Mouse (Mus musculus) liver, adult 2 months (tissue): ENCODE measurements around the gene Itprip. TPM values are rescaled to one million over a fixed set of nuclear protein-coding genes. Genes with fewer than 3 reads are reported as not detected.

Experiments used
- DNase-seq: peaks from one replicate; pipeline ENCODE4 v3.0.0-alpha.2; 2011; ENCODE audit warnings: low read depth, low spot score; ENCODE audit errors: extremely low read depth
- H3K27ac ChIP-seq: fragments of 200-500 bp; replicated peaks from 2 replicates; pipeline ENCODE4 v1.5.1; 2012; ENCODE audit warnings: low read depth, mild to moderate bottlenecking, control low read depth, inconsistent platforms, low read length; ENCODE audit not compliant: insufficient read depth
- H3K27me3 ChIP-seq: fragments of 200-500 bp; 2 replicates; pipeline ENCODE4 v1.6.1; 2012; ENCODE audit warnings: mild to moderate bottlenecking, moderate library complexity, low read length, inconsistent platforms; ENCODE audit not compliant: control insufficient read depth, insufficient read depth
- H3K36me3 ChIP-seq: fragments of 200-500 bp; 2 replicates; pipeline ENCODE4 v1.6.1; 2012; ENCODE audit warnings: low read length, inconsistent platforms; ENCODE audit not compliant: control insufficient read depth, insufficient read depth
- H3K4me1 ChIP-seq: fragments of 200-500 bp; 2 replicates; pipeline ENCODE4 v1.6.1; 2011; ENCODE audit warnings: low read length; ENCODE audit not compliant: control insufficient read depth, insufficient read depth
- H3K4me3 ChIP-seq: fragments of 200-500 bp; 2 replicates; pipeline ENCODE4 v1.5.1; 2011; ENCODE audit warnings: low read depth, mild to moderate bottlenecking, control low read depth, low read length, moderate library complexity; ENCODE audit not compliant: insufficient read depth
- H3K79me2 ChIP-seq: fragments of 200-500 bp; 2 replicates; pipeline ENCODE4 v1.6.1; 2012; ENCODE audit warnings: inconsistent platforms, mild to moderate bottlenecking, low read length, moderate library complexity; ENCODE audit not compliant: control insufficient read depth, insufficient read depth
- H3K9ac ChIP-seq: fragments of 200-500 bp; 2 replicates; pipeline ENCODE4 v1.6.1; 2012; ENCODE audit warnings: low read depth, mild to moderate bottlenecking, control low read depth, inconsistent platforms, low read length
- CTCF ChIP-seq: fragments of 200-500 bp; IDR thresholded peaks from 2 replicates; pipeline ENCODE4 v1.5.1; 2011; ENCODE audit warnings: low read depth, low read length, control low read depth
- POLR2A ChIP-seq: fragments of 200-500 bp; IDR thresholded peaks from 2 replicates; pipeline ENCODE4 v1.6.1; 2011; ENCODE audit warnings: low read length, control low read depth; ENCODE audit not compliant: insufficient read depth; ENCODE audit errors: extremely low read depth
- WGBS: fragments of 180-500 bp; shearing (Covaris S2); methylation state at CpG from one replicate; pipeline ENCODE4 v1.1.7; 2018; 5-methylcytosine and 5-hydroxymethylcytosine counted together
- polyA plus RNA-seq: library from polyadenylated mRNA; depleted of rRNA; stranded (reverse); fragments of >200 nt; gene quantifications from 2 replicates; pipeline ENCODE4 v1.2.3, GENCODE M21; 2012
- total RNA-seq: library from RNA; depleted of rRNA; stranded (reverse); fragments of >200 nt; gene quantifications from 2 replicates; pipeline ENCODE4 v1.2.3, GENCODE M21; 2014

Itprip gene
- total and polyA plus RNA-seq, 2 experiments: 0.51 to 0.65 TPM

DNA sequence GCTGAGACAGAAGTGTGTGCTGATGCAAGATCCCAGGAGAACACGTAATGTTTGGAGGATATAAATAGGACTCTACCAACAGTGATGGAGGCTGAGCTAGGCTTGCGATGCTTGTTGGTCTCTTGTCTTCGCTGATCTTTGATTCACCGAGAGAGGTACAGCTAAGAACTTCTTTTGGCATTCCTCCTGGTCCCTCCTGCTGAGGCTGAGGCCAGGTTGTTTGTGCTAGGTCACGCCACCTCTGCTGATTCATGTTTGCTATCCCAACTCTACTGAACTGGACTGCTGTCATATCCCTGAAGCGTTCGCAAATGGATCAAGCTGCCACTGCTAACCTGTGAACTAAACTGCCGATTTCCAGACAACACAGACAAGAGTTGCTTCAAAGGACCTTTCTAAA, 15.0 kb upstream of the Itprip start:
- WGBS: 78% methylated on average over 8 of the region's 8 CpGs
- Histone ChIP-seq H3K4me1 (peaks cover 3% of the 10 kb centered on the region; the same call in 1 of the 2 replicates), H3K9ac (no peak overlapping the region), H3K27ac (peak overlapping the region; percentile 43; the same call in 1 of the 2 replicates), H3K36me3 (no peaks in the 10 kb centered on the region), H3K79me2 (no peaks in the 10 kb centered on the region), H3K27me3 (no peaks in the 10 kb centered on the region; the same call in 1 of the 2 replicates), H3K4me3 (no peak overlapping the region)
- no peak for TF ChIP-seq CTCF
- TF ChIP-seq POLR2A: no peak
- DNase-seq: peak; percentile 51

DNA sequence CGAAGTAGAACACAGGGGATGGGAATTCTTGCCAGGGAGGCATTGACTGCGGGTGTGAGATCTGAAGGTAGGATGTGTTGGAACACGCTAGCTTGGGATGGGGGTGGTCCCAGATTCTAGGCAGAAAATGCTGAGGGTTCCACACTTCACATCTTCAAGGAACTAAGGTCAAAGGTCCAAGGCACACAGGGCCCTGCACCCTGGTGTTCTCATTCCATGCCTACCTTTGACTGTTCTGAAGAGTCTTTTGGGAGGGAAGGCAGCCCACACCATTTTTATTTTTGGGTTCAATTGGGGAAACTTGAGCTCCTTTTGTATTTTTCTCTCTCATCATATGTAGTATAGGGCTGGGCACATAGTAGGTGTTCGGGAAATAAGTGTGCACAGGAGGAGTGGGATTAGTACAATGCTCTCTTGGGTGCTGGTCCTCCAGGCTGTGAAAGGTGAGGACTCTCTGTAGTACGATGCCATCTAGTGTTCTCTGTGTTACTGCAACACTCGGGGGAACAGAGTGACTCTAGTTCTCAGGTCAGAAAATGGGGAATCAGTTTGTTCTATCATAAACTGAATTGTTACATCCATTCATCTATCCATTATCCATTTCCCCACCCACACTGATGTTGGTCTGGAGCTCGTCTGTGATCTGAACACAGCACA, 13.0 kb upstream of the Itprip start:
- Histone ChIP-seq H3K4me3 (no peak overlapping the region), H3K36me3 (no peaks in the 10 kb centered on the region), H3K4me1 (no peaks in the 10 kb centered on the region), H3K27me3 (no peaks in the 10 kb centered on the region), H3K27ac (no peak overlapping the region), H3K79me2 (no peaks in the 10 kb centered on the region), H3K9ac (no peak overlapping the region)
- WGBS: 43% methylated on average over 7 of the region's 7 CpGs
- no peak for DNase-seq
- TF ChIP-seq CTCF (peak; percentile 51), POLR2A (no peak)

DNA sequence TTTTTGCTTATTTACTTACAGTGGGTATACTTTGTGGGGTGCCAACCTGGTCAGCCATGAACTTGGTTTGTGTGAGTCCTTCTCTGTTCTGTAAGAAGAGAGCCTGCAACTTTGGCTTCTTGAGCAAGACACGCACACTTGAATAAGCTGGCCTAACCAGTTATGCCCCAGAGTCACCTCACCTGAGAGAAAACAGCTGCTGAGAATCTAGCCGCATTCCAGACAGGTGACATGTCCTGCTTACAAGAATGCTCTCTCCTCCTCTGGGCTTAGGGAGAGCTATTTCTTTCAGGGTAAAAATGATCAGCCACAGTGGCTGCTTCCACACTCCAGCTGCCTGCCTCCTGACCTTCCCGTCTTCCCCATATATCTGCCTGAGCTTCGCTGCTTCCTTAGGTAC, 9.9 kb upstream of the Itprip start:
- WGBS: 80% methylated on average over 4 of the region's 4 CpGs
- H3K9ac ChIP-seq: no peak overlapping the region
- H3K79me2 ChIP-seq: no peaks in the 10 kb centered on the region
- no peaks in the 10 kb centered on the region for H3K36me3 ChIP-seq
- H3K27me3 ChIP-seq: no peaks in the 10 kb centered on the region
- H3K4me1 ChIP-seq: no peaks in the 10 kb centered on the region
- H3K27ac ChIP-seq: no peak overlapping the region
- no peak for DNase-seq
- TF ChIP-seq POLR2A (no peak), CTCF (no peak)
- H3K4me3 ChIP-seq: no peak overlapping the region

DNA sequence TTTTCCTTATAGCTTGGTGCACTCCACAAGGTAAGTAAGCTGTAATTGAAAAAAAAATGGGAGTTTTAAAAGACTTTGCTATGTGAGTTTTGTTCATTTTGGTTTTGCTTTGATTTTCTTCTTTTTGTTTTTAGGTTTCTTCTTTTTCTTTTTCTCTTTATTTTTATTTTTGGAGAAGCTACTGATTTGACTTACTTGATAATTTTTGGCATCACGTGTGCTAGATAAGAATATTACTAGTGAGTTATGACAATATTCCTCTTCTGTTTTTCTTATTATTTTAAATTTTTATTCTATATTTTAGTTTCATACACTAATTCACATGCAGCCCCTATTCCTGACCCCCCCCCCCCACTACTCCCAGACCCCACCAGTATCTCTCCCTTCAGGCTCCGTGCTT, 7.9 kb upstream of the Itprip start:
- Histone ChIP-seq H3K36me3 (no peaks in the 10 kb centered on the region), H3K27me3 (no peaks in the 10 kb centered on the region), H3K27ac (no peak overlapping the region), H3K9ac (no peak overlapping the region), H3K4me1 (no peaks in the 10 kb centered on the region), H3K79me2 (no peaks in the 10 kb centered on the region), H3K4me3 (no peak overlapping the region)
- no peak for DNase-seq
- TF ChIP-seq CTCF (no peak), POLR2A (no peak)
- WGBS: 84% methylated on average over 2 of the region's 2 CpGs

GRCm38 (mm10) chr19:47925819-47926218, 6.7 kb upstream of the Itprip start:
- TF ChIP-seq CTCF: no peak
- no peak for TF ChIP-seq POLR2A
- H3K4me1 ChIP-seq: no peaks in the 10 kb centered on the region
- 64% methylated on average over 7 of the region's 7 CpGs for WGBS
- DNase-seq: no peak
- H3K27ac ChIP-seq: peak overlapping the region; percentile 85
- H3K36me3 ChIP-seq: no peaks in the 10 kb centered on the region
- H3K9ac ChIP-seq: no peak overlapping the region
- no peaks in the 10 kb centered on the region for H3K27me3 ChIP-seq
- H3K4me3 ChIP-seq: no peak overlapping the region
- H3K79me2 ChIP-seq: no peaks in the 10 kb centered on the region

GRCm38 (mm10) chr19:47919966-47920375, 872 bp upstream of the Itprip start:
- Histone ChIP-seq H3K4me3 (no peak overlapping the region), H3K9ac (no peak overlapping the region), H3K27ac (0 out of 2 replicates have a peak overlapping the region, but pooled peaks have one; percentile 13), H3K36me3 (no peaks in the 10 kb centered on the region), H3K4me1 (no peaks in the 10 kb centered on the region), H3K27me3 (peaks cover 3% of the 10 kb centered on the region; the same call in 1 of the 2 replicates), H3K79me2 (peaks cover 10% of the 10 kb centered on the region; the same call in 1 of the 2 replicates)
- TF ChIP-seq CTCF (no peak), POLR2A (no peak)
- DNase-seq: no peak
- WGBS: 10% methylated on average over 8 of the region's 8 CpGs
